Comparison of ENCODE assay signal across 8 mouse cellular contexts in genomic region chr2:74715504-74716241, GRCm38 (mm10). TPM values are rescaled to one million over a fixed set of nuclear protein-coding genes. Genes with fewer than 3 reads are reported as not detected.
DNase-seq lines count a peak whose midpoint lies in the region; ATAC-seq and TF ChIP-seq lines count a peak whose summit lies in the region.

No protein-coding gene starts in this region.

- intact Hi-C loops in left cerebral cortex, postnatal 36 days (cut with DNase I): loop anchor here (5.0 kb wide), 4 partner anchors 247 to 597 kb away; no protein-coding TSS in a partner anchor

- 0 out of 2 replicates have a peak overlapping the region, but pooled peaks have one; percentile 8 for H3K9ac ChIP-seq in intestine, postnatal 0 days (ENCODE audit: low read depth, low read length)
- H3K9ac ChIP-seq in midbrain, embryonic 11.5 days (ENCODE audit: low read length): no peak overlapping the region

- no peak overlapping the region for H3K27ac ChIP-seq in spleen, adult 2 months (ENCODE audit: insufficient read depth, low read length)
- no peak overlapping the region for H3K27ac ChIP-seq in intestine, postnatal 0 days (ENCODE audit: low read depth, low read length)
- H3K27ac ChIP-seq in midbrain, embryonic 11.5 days (ENCODE audit: low read depth, low read length): no peak overlapping the region

- 6% methylated on average over 26 of the region's 26 CpGs for WGBS in spleen, adult 2 months
- WGBS in intestine, postnatal 0 days: 6% methylated on average over 26 of the region's 26 CpGs
- WGBS in midbrain, embryonic 11.5 days: 2% methylated on average over 26 of the region's 26 CpGs

- H3K9me3 ChIP-seq in intestine, postnatal 0 days (ENCODE audit: control insufficient read depth): no peaks in the 10 kb centered on the region
- no peaks in the 10 kb centered on the region for H3K9me3 ChIP-seq in midbrain, embryonic 11.5 days (ENCODE audit: control insufficient read depth, low read length)

- peak; percentile 12 to 34 for DNase-seq in spleen, adult 2 months (ENCODE audit: low read depth in 1 of 2, low spot score in 2 of 2)
- DNase-seq in spleen, adult 12 weeks (ENCODE audit: low spot score): no peak
- peak; percentile 90 for DNase-seq in embryo, embryonic 11.5 days (ENCODE audit: low read depth, low spot score)
- peak; percentile 97 for DNase-seq in heart, adult 11 months
- DNase-seq in left cerebral cortex, postnatal 36 days (ENCODE audit: low spot score in 2 of 2): peak; percentile 64 to 70
- peak; percentile 93 for DNase-seq in midbrain, embryonic 11.5 days (ENCODE audit: low spot score, missing footprints)
- DNase-seq in splenic B cell, adult 2 months (ENCODE audit: low read depth, low spot score): peak; percentile 52

- ATAC-seq in intestine, postnatal 0 days: peak; percentile 79
- ATAC-seq in midbrain, embryonic 11.5 days (ENCODE audit: low FRiP score): peak; percentile 79

- H3K36me3 ChIP-seq in spleen, adult 2 months (ENCODE audit: control insufficient read depth, insufficient read depth, low read length): no peaks in the 10 kb centered on the region
- no peaks in the 10 kb centered on the region for H3K36me3 ChIP-seq in intestine, postnatal 0 days (ENCODE audit: control insufficient read depth, insufficient read depth)
- no peaks in the 10 kb centered on the region for H3K36me3 ChIP-seq in midbrain, embryonic 11.5 days (ENCODE audit: control insufficient read depth, insufficient read depth, low read length)
- no peaks in the 10 kb centered on the region for H3K36me3 ChIP-seq in splenic B cell, adult 2 months (ENCODE audit: control insufficient read depth, insufficient read depth, low read length, poor library complexity, severe bottlenecking)

- H3K4me1 ChIP-seq in spleen, adult 2 months (ENCODE audit: control insufficient read depth, insufficient read depth, insufficient read length): peaks cover 4% of the 10 kb centered on the region; the same call in 1 of the 2 replicates
- H3K4me1 ChIP-seq in intestine, postnatal 0 days (replicated peaks; ENCODE audit: control insufficient read depth, insufficient read depth, low read length): no peaks in the 10 kb centered on the region
- no peaks in the 10 kb centered on the region for H3K4me1 ChIP-seq in midbrain, embryonic 11.5 days (ENCODE audit: control insufficient read depth, insufficient read depth, low read length)

- H3K4me2 ChIP-seq in intestine, postnatal 0 days (replicated peaks; ENCODE audit: low read depth): peak overlapping the region; percentile 70
- peak overlapping the region; percentile 28; the same call in 1 of the 2 replicates for H3K4me2 ChIP-seq in midbrain, embryonic 11.5 days

- no peak for TF ChIP-seq POLR2A in spleen, adult 2 months (IDR thresholded peaks at IDR 0.05; ENCODE audit: low read depth, low read length)

- TF ChIP-seq CTCF in spleen, adult 2 months (IDR thresholded peaks at IDR 0.05; ENCODE audit: extremely low read depth, insufficient read depth, insufficient read length, insufficient replicate concordance): peak; percentile 46; the same call in 1 of the 2 replicates
- peak; percentile 98 for TF ChIP-seq CTCF in intestine, postnatal 0 days (IDR thresholded peaks at IDR 0.05; ENCODE audit: low read depth)

- no peak overlapping the region for H3K4me3 ChIP-seq in spleen, adult 2 months (ENCODE audit: extremely low read depth, insufficient read depth, insufficient read length)
- H3K4me3 ChIP-seq in intestine, postnatal 0 days (ENCODE audit: low read depth, low read length): peak overlapping the region; percentile 23
- H3K4me3 ChIP-seq in midbrain, embryonic 11.5 days (ENCODE audit: low read depth, low read length): no peak overlapping the region

- H3K27me3 ChIP-seq in spleen, adult 2 months (ENCODE audit: control insufficient read depth, insufficient read depth, low read length): peaks cover 20% of the 10 kb centered on the region
- peaks cover 60% of the 10 kb centered on the region for H3K27me3 ChIP-seq in intestine, postnatal 0 days (replicated peaks; ENCODE audit: control insufficient read depth, insufficient read depth, low read length)
- H3K27me3 ChIP-seq in midbrain, embryonic 11.5 days (ENCODE audit: control insufficient read depth, insufficient read depth, low read length): peaks cover 97% of the 10 kb centered on the region
- H3K27me3 ChIP-seq in splenic B cell, adult 2 months (ENCODE audit: control insufficient read depth, insufficient read depth, low read length, poor library complexity, severe bottlenecking): no peaks in the 10 kb centered on the region

RNA-seq across cellular contexts. Expression of gene Hoxd4, which starts 3.9 kb away (rescaled TPM):
- 0.29 and 0.41 TPM in 2 replicates for polyA plus RNA-seq in spleen, adult 2 months (2012; rRNA removed)
- 0.20 and 0.51 TPM in 2 replicates for polyA plus RNA-seq in intestine, postnatal 0 days (2015; fragmentation: Nextera tagmentation; extraction: Ambion mirVana)
- not detected for total RNA-seq in left cerebral cortex, postnatal 36 days (2021)
- polyA plus RNA-seq in midbrain, embryonic 11.5 days (2014; fragmentation: Nextera tagmentation; extraction: Ambion mirVana): not detected in 2 replicates

RNA-seq across cellular contexts. Expression of gene Hoxd3, which starts 3.9 kb away (rescaled TPM):
- polyA plus RNA-seq in spleen, adult 2 months (2012; rRNA removed): not detected in 2 replicates
- 3.2 and 3.3 TPM in 2 replicates for polyA plus RNA-seq in intestine, postnatal 0 days (2015; fragmentation: Nextera tagmentation; extraction: Ambion mirVana)
- total RNA-seq in left cerebral cortex, postnatal 36 days (2021): not detected
- polyA plus RNA-seq in midbrain, embryonic 11.5 days (2014; fragmentation: Nextera tagmentation; extraction: Ambion mirVana): 0.07 and 0.14 TPM in 2 replicates

RNA-seq across cellular contexts. Expression of gene Gm28230, which starts 10.9 kb away (rescaled TPM):
- polyA plus RNA-seq in spleen, adult 2 months (2012; rRNA removed): 0.02 TPM in 1 of 2 replicates, not detected in the other
- polyA plus RNA-seq in intestine, postnatal 0 days (2015; fragmentation: Nextera tagmentation; extraction: Ambion mirVana): 0.17 TPM in 1 of 2 replicates, not detected in the other
- not detected for total RNA-seq in left cerebral cortex, postnatal 36 days (2021)
- polyA plus RNA-seq in midbrain, embryonic 11.5 days (2014; fragmentation: Nextera tagmentation; extraction: Ambion mirVana): not detected in 2 replicates

RNA-seq across cellular contexts. Expression of gene Hoxd8, which starts 11.3 kb away (rescaled TPM):
- 0.32 and 0.41 TPM in 2 replicates for polyA plus RNA-seq in spleen, adult 2 months (2012; rRNA removed)
- polyA plus RNA-seq in intestine, postnatal 0 days (2015; fragmentation: Nextera tagmentation; extraction: Ambion mirVana): 2.2 and 2.7 TPM in 2 replicates
- total RNA-seq in left cerebral cortex, postnatal 36 days (2021): not detected
- 0.11 TPM in 1 of 2 replicates, not detected in the other for polyA plus RNA-seq in midbrain, embryonic 11.5 days (2014; fragmentation: Nextera tagmentation; extraction: Ambion mirVana)

RNA-seq across cellular contexts. Expression of gene Hoxd9, which starts 18.1 kb away (rescaled TPM):
- polyA plus RNA-seq in spleen, adult 2 months (2012; rRNA removed): 0.04 and 0.06 TPM in 2 replicates
- 0.64 and 1.6 TPM in 2 replicates for polyA plus RNA-seq in intestine, postnatal 0 days (2015; fragmentation: Nextera tagmentation; extraction: Ambion mirVana)
- not detected for total RNA-seq in left cerebral cortex, postnatal 36 days (2021)
- not detected in 2 replicates for polyA plus RNA-seq in midbrain, embryonic 11.5 days (2014; fragmentation: Nextera tagmentation; extraction: Ambion mirVana)
